Mouse (Mus musculus): ENCODE data around the gene Mrps18b. TPM values are rescaled to one million over a fixed set of nuclear protein-coding genes. Genes with fewer than 3 reads are reported as not detected.

The Mrps18b gene
- polyA plus RNA-seq, 1 experiment from 2014 or later = 81.2 TPM

DNA sequence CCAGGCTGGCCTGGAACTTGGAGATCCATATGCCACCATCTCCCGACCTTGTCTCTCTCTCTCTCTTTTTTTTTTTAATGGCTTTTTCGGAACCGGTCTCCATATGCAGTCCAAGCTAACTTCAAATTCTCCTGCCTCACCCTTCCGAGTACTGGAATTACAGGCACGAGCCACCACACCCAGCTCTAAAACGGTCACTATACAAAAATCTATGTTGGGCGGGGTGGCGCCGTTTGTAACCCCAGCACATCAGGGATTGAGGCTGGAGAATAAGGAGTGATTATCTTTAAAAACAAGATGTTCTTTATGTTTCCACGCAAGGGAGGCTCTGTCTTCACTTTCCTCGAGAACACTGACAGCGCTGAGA is 55.4 kb downstream of the Mrps18b start:
- H3K27me3 ChIP-seq (ENCODE audit: insufficient read depth, low read length) = peaks cover 14% of the 10 kb centered on the region
- H3K36me3 ChIP-seq (replicated peaks; ENCODE audit: insufficient read depth, low read length) = peaks cover 13% of the 10 kb centered on the region
- peak overlapping the region; percentile 96 for H3K4me2 ChIP-seq (ENCODE audit: low read depth, low read length)
- TF ChIP-seq CTCF (IDR thresholded peaks at IDR 0.05; ENCODE audit: low read depth) (no peak), EP300 (IDR thresholded peaks at IDR 0.05; ENCODE audit: low read depth) (no peak)
- H3K4me1 ChIP-seq (ENCODE audit: insufficient read depth) = peaks cover 25% of the 10 kb centered on the region
- peak overlapping the region; percentile 84 for H3K9ac ChIP-seq (replicated peaks)
- ATAC-seq (peak; percentile 27; the same call in 1 of the 2 replicates), DNase-seq (no peak)
- no peaks in the 10 kb centered on the region for H3K9me3 ChIP-seq (ENCODE audit: low read length)
- no peak overlapping the region; the same call in 1 of the 2 replicates for H3K27ac ChIP-seq (ENCODE audit: low read depth)
- 4% methylated on average over 12 of the region's 12 CpGs for WGBS (ENCODE audit: insufficient replicate concordance)
- H3K4me3 ChIP-seq (ENCODE audit: low read depth, low read length) = peak overlapping the region; percentile 91

MicroRNAs within 50 kb of the gene (microRNA counts, 519-probe panel; counts per million panel counts)
- not detected for microRNA mmu-miR-1894-3p
- not detected for microRNA mmu-miR-1894-5p
- not detected for microRNA mmu-miR-877

Small RNA genes within 50 kb of the gene (microRNA-seq; reads per million reads assigned to microRNA genes)
- gene Gm28033 (2.8 reads per million), gene Mir1894 (not detected), gene Mir877 (37.7 reads per million, percentile 33 among the genes with 10 or more reads in this experiment)

Other genes starting within 250 kb of the Mrps18b start
- 4.6 and 5.0 TPM in 2 replicates for gene Vars2, start 248.8 kb downstream of the Mrps18b start, polyA plus RNA-seq (2015; fragmentation: Nextera tagmentation; extraction: Ambion mirVana)
- 14.1 and 15.2 TPM in 2 replicates for gene Gtf2h4, start 242.7 kb downstream of the Mrps18b start, polyA plus RNA-seq (2015; fragmentation: Nextera tagmentation; extraction: Ambion mirVana)
- 2.2 and 2.3 TPM in 2 replicates for gene Ddr1, start 211.8 kb downstream of the Mrps18b start, polyA plus RNA-seq (2015; fragmentation: Nextera tagmentation; extraction: Ambion mirVana)
- 15.4 and 18.6 TPM in 2 replicates for gene Ier3, start 94.7 kb downstream of the Mrps18b start, polyA plus RNA-seq (2015; fragmentation: Nextera tagmentation; extraction: Ambion mirVana)
- 25.9 and 31.3 TPM in 2 replicates for gene Flot1, start 93.2 kb downstream of the Mrps18b start, polyA plus RNA-seq (2015; fragmentation: Nextera tagmentation; extraction: Ambion mirVana)
- 198 and 213 TPM in 2 replicates for gene Tubb5, start 78.1 kb downstream of the Mrps18b start, polyA plus RNA-seq (2015; fragmentation: Nextera tagmentation; extraction: Ambion mirVana)
- 2.5 and 3.3 TPM in 2 replicates for gene Mdc1, start 74.9 kb downstream of the Mrps18b start, polyA plus RNA-seq (2015; fragmentation: Nextera tagmentation; extraction: Ambion mirVana)
- 15.5 and 15.8 TPM in 2 replicates for gene Nrm, start 55.1 kb downstream of the Mrps18b start, polyA plus RNA-seq (2015; fragmentation: Nextera tagmentation; extraction: Ambion mirVana)
- gene Ppp1r18, start 50.8 kb downstream of the Mrps18b start, polyA plus RNA-seq (2015; fragmentation: Nextera tagmentation; extraction: Ambion mirVana) = 14.1 and 15.3 TPM in 2 replicates
- gene Dhx16, start 36.6 kb downstream of the Mrps18b start, polyA plus RNA-seq (2015; fragmentation: Nextera tagmentation; extraction: Ambion mirVana) = 14.3 and 15.6 TPM in 2 replicates
- gene 2310061I04Rik, start 19.0 kb downstream of the Mrps18b start, polyA plus RNA-seq (2015; fragmentation: Nextera tagmentation; extraction: Ambion mirVana) = 15.6 and 16.9 TPM in 2 replicates
- gene Atat1, start 6.3 kb downstream of the Mrps18b start, polyA plus RNA-seq (2015; fragmentation: Nextera tagmentation; extraction: Ambion mirVana) = 3.4 and 4.8 TPM in 2 replicates
- 10.0 and 15.9 TPM in 2 replicates for gene Ppp1r10, start within 50 bp of the Mrps18b start, polyA plus RNA-seq (2015; fragmentation: Nextera tagmentation; extraction: Ambion mirVana)
- gene Abcf1, start 53.4 kb upstream of the Mrps18b start, polyA plus RNA-seq (2015; fragmentation: Nextera tagmentation; extraction: Ambion mirVana) = 37.8 and 47.7 TPM in 2 replicates
- gene Gnl1, start 63.5 kb upstream of the Mrps18b start, polyA plus RNA-seq (2015; fragmentation: Nextera tagmentation; extraction: Ambion mirVana) = 9.5 and 10.8 TPM in 2 replicates
- 6.1 and 6.3 TPM in 2 replicates for gene Prr3, start 63.8 kb upstream of the Mrps18b start, polyA plus RNA-seq (2015; fragmentation: Nextera tagmentation; extraction: Ambion mirVana)
- gene H2-T24, start 104.2 kb upstream of the Mrps18b start, polyA plus RNA-seq (2015; fragmentation: Nextera tagmentation; extraction: Ambion mirVana) = 4.6 and 5.4 TPM in 2 replicates
- gene H2-T23, start 116.5 kb upstream of the Mrps18b start, polyA plus RNA-seq (2015; fragmentation: Nextera tagmentation; extraction: Ambion mirVana) = 113 and 120 TPM in 2 replicates
- 16.2 and 17.1 TPM in 2 replicates for gene H2-T22, start 126.4 kb upstream of the Mrps18b start, polyA plus RNA-seq (2015; fragmentation: Nextera tagmentation; extraction: Ambion mirVana)
- gene Gm6034, start 126.6 kb upstream of the Mrps18b start, polyA plus RNA-seq (2015; fragmentation: Nextera tagmentation; extraction: Ambion mirVana) = not detected in 2 replicates
- gene Gm11127, start 142.0 kb upstream of the Mrps18b start, polyA plus RNA-seq (2015; fragmentation: Nextera tagmentation; extraction: Ambion mirVana) = 0.12 TPM in 1 of 2 replicates, not detected in the other
- not detected in 2 replicates for gene Gm19684, start 205.3 kb upstream of the Mrps18b start, polyA plus RNA-seq (2015; fragmentation: Nextera tagmentation; extraction: Ambion mirVana)
- not detected in 2 replicates for gene Gm7030, start 213.0 kb upstream of the Mrps18b start, polyA plus RNA-seq (2015; fragmentation: Nextera tagmentation; extraction: Ambion mirVana)

Measured in liver, postnatal 0 days (tissue).